8 mouse cellular contexts compared by ENCODE assay signal in genomic region chr2:18065708-18066030, GRCm38 (mm10). TPM values are rescaled to one million over a fixed set of nuclear protein-coding genes. Genes with fewer than 3 reads are reported as not detected.
DNase-seq lines count a peak whose midpoint lies in the region; ATAC-seq and TF ChIP-seq lines count a peak whose summit lies in the region.

No protein-coding gene starts in this region.

- H3K4me2 ChIP-seq in heart, embryonic 14.5 days (ENCODE audit: low read length) = peak overlapping the region; percentile 89
- peak overlapping the region; percentile 86 for H3K4me2 ChIP-seq in forebrain, postnatal 0 days (ENCODE audit: low read depth)

- H3K9me3 ChIP-seq in heart, embryonic 14.5 days (ENCODE audit: control insufficient read depth, low read length) = no peaks in the 10 kb centered on the region
- H3K9me3 ChIP-seq in ES-E14 (ENCODE audit: control insufficient read depth, insufficient read depth, low read depth, low read length) = no peaks in the 10 kb centered on the region
- H3K9me3 ChIP-seq in forebrain, postnatal 0 days (ENCODE audit: low read length) = no peaks in the 10 kb centered on the region

- no peak for DNase-seq in heart, postnatal 4 days
- DNase-seq in ES-E14 (ENCODE audit: low read depth, low spot score) = no peak
- DNase-seq in forebrain, postnatal 0 days = no peak
- no peak for DNase-seq in left cerebral cortex, adult 8-10 months (ENCODE audit: low spot score in 2 of 2)

- peaks cover 53% of the 10 kb centered on the region for H3K79me2 ChIP-seq in macrophage (ENCODE audit: inconsistent target)

- peaks cover 0 to 13% of the 10 kb centered on the region in 2 experiments; a peak in 2 of 4 replicates for H3K4me1 ChIP-seq in heart, embryonic 14.5 days (ENCODE audit: control insufficient read depth in 2 of 2, insufficient read depth in 2 of 2, low read length in 2 of 2)
- peaks cover 0 to 9% of the 10 kb centered on the region in 2 experiments; a peak in 3 of 4 replicates for H3K4me1 ChIP-seq in ES-E14 (ENCODE audit: control insufficient read depth in 2 of 2, insufficient read depth in 2 of 2, low read length in 2 of 2, poor library complexity in 1 of 2)
- H3K4me1 ChIP-seq in forebrain, postnatal 0 days (ENCODE audit: insufficient read depth) = no peaks in the 10 kb centered on the region

- TF ChIP-seq CTCF in forebrain, postnatal 0 days (IDR thresholded peaks at IDR 0.05; ENCODE audit: low read depth) = no peak

- H3K36me3 ChIP-seq in heart, embryonic 14.5 days (ENCODE audit: control insufficient read depth, insufficient read depth, low read length) = peaks cover 21% of the 10 kb centered on the region
- H3K36me3 ChIP-seq in ES-E14 (ENCODE audit: control insufficient read depth, insufficient read depth, low read length, poor library complexity, severe bottlenecking) (peaks cover 2% of the 10 kb centered on the region), macrophage (ENCODE audit: inconsistent target) (peaks cover 7% of the 10 kb centered on the region; the same call in 1 of the 2 replicates)
- H3K36me3 ChIP-seq in forebrain, postnatal 0 days (ENCODE audit: insufficient read depth) = 0 out of 2 replicates have a peak, but pooled peaks cover 5% of the 10 kb centered on the region

- WGBS in heart, embryonic 14.5 days = 8% methylated on average over 6 of the region's 6 CpGs
- 6% methylated on average over 6 of the region's 6 CpGs for WGBS in forebrain, postnatal 0 days
- WGBS in macrophage (ENCODE audit: missing documents) = 9% methylated on average over 6 of the region's 6 CpGs

- H3K9ac ChIP-seq in heart, embryonic 14.5 days (ENCODE audit: low read length) = peak overlapping the region; percentile 96
- peak overlapping the region; percentile 73 for H3K9ac ChIP-seq in ES-E14 (ENCODE audit: insufficient read depth, low read depth, low read length, poor library complexity, severe bottlenecking)
- H3K9ac ChIP-seq in forebrain, postnatal 0 days = peak overlapping the region; percentile 96

- H3K27me3 ChIP-seq in heart, embryonic 14.5 days (ENCODE audit: control insufficient read depth, insufficient read depth, low read length) = no peaks in the 10 kb centered on the region
- no peaks in the 10 kb centered on the region for H3K27me3 ChIP-seq in forebrain, postnatal 0 days (ENCODE audit: insufficient read depth, low read length)

- peak overlapping the region; percentile 79 to 100 for H3K27ac ChIP-seq in heart, embryonic 14.5 days (replicated peaks in 1 of 2; ENCODE audit: control insufficient read depth in 1 of 2, insufficient read depth in 1 of 2, low read depth in 2 of 2, low read length in 2 of 2)
- H3K27ac ChIP-seq in ES-E14 (ENCODE audit: insufficient read depth, low read depth, low read length, poor library complexity, severe bottlenecking) = peak overlapping the region; percentile 59
- H3K27ac ChIP-seq in forebrain, postnatal 0 days (ENCODE audit: low read depth, low read length) = peak overlapping the region; percentile 99
- H3K27ac ChIP-seq in macrophage = no peak overlapping the region

- H3K4me3 ChIP-seq in heart, embryonic 14.5 days (ENCODE audit: control insufficient read depth in 1 of 2, insufficient read depth in 1 of 2, low read depth in 1 of 2, low read length in 2 of 2) = peak overlapping the region; percentile 75 to 92
- peak overlapping the region; percentile 77 to 78 for H3K4me3 ChIP-seq in ES-E14 (ENCODE audit: insufficient read depth in 1 of 2, low read depth in 1 of 2, low read length in 2 of 2, poor library complexity in 1 of 2, severe bottlenecking in 1 of 2)
- H3K4me3 ChIP-seq in forebrain, postnatal 0 days (ENCODE audit: low read depth, low read length) = peak overlapping the region; percentile 91
- H3K4me3 ChIP-seq in macrophage (ENCODE audit: inconsistent target) = peak overlapping the region; percentile 45

- ATAC-seq in heart, embryonic 14.5 days (ENCODE audit: insufficient number of reproducible peaks, insufficient read depth, low FRiP score, low read depth) = no peak
- ATAC-seq in forebrain, postnatal 0 days = no peak
- no peak for ATAC-seq in CD4-positive, CD25-positive, alpha-beta regulatory T cell, adult 4 months
- ATAC-seq in monocyte, adult 5-6 weeks (replicated peaks; ENCODE audit: insufficient number of reproducible peaks, low FRiP score, low TSS enrichment, poor library complexity, severe bottlenecking) = no peak; the same call in 1 of the 2 replicates

- in situ Hi-C loops in ES-E14 (cut with MboI; ENCODE audit: low sequenced_read_pairs in 2 of 2, unreplicated experiment in 2 of 2) = no loop called here

TF ChIP-seq in ES-E14, 5 proteins besides CTCF, POLR2A, EP300 and RAD21:
- TF ChIP-seq HCFC1 (IDR thresholded peaks at IDR 0.05; ENCODE audit: borderline replicate concordance, insufficient read depth, low read length) (no peak), ZC3H11A (IDR thresholded peaks at IDR 0.05; ENCODE audit: borderline replicate concordance, low read depth, low read length) (no peak), CHD2 (IDR thresholded peaks at IDR 0.05; ENCODE audit: low read depth, low read length) (no peak), ZNF384 (IDR thresholded peaks at IDR 0.05; ENCODE audit: low read depth, low read length) (no peak), MAFK (IDR thresholded peaks at IDR 0.05; ENCODE audit: insufficient read depth, low read depth, low read length) (no peak)

RNA-seq across cellular contexts. Expression of gene Mllt10, which starts 10.6 kb away (rescaled TPM):
- 24.4 and 27.1 TPM in 2 replicates for polyA plus RNA-seq in heart, embryonic 14.5 days (2014; fragmentation: Nextera tagmentation; extraction: Ambion mirVana)
- total RNA-seq in heart, postnatal 4 days (2021) = 10 to 100 TPM; 41.5 to 44.3 TPM
- total RNA-seq in ES-E14 (2012; rRNA removed) = 39.7 and 40.7 TPM in 2 replicates
- total RNA-seq in forebrain, postnatal 0 days (2014; rRNA removed) = 27.3 and 31.3 TPM in 2 replicates
- polyA plus RNA-seq in forebrain, postnatal 0 days (2015; fragmentation: Nextera tagmentation; extraction: Ambion mirVana) = 15.9 and 27.4 TPM in 2 replicates
- 100 to 1,000 TPM in 22 of 26 experiments, 10 to 100 TPM in 4; 46.2 to 299 (median 188) TPM for total RNA-seq in macrophage (2018; cell fraction: chromatin; rRNA removed)
- total RNA-seq in macrophage (2018; cell fraction: cytosol; rRNA removed) = 10 to 100 TPM in 24 of 26 experiments, 1 to 10 TPM in 2; 4.9 to 29.0 (median 20.5) TPM
- 100 to 1,000 TPM in 9 of 26 experiments, 10 to 100 TPM in 17; 34.7 to 160 (median 79.6) TPM for total RNA-seq in macrophage (2018; cell fraction: nucleus; rRNA removed)
- 14.8 to 17.0 TPM (median 16.7 TPM) in 3 replicates for polyA plus RNA-seq in macrophage (2018)
- polyA plus RNA-seq in CD4-positive, CD25-positive, alpha-beta regulatory T cell, adult 4 months (2017; shearing (Covaris generic)) = 10 to 100 TPM; 34.9 to 41.4 TPM
- 10 to 100 TPM; 53.3 to 62.7 (median 56.5) TPM for total RNA-seq in left cerebral cortex, adult 8-10 months (2022)
- 36.1 to 69.5 TPM (median 67.5 TPM) in 3 replicates for total RNA-seq in monocyte, adult 5-6 weeks (2017)

RNA-seq across cellular contexts. Expression of gene Skida1, which starts 16.8 kb away (rescaled TPM):
- 4.7 and 6.4 TPM in 2 replicates for polyA plus RNA-seq in heart, embryonic 14.5 days (2014; fragmentation: Nextera tagmentation; extraction: Ambion mirVana)
- 1 to 10 TPM; 6.3 to 7.2 TPM for total RNA-seq in heart, postnatal 4 days (2021)
- 0.63 and 2.6 TPM in 2 replicates for total RNA-seq in ES-E14 (2012; rRNA removed)
- total RNA-seq in forebrain, postnatal 0 days (2014; rRNA removed) = 11.4 and 12.6 TPM in 2 replicates
- polyA plus RNA-seq in forebrain, postnatal 0 days (2015; fragmentation: Nextera tagmentation; extraction: Ambion mirVana) = 4.3 and 4.9 TPM in 2 replicates
- 1 to 10 TPM in 2 of 26 experiments, under 1 TPM in 2, not detected in 22; 0.15 to 1.3 (median 0.61) TPM for total RNA-seq in macrophage (2018; cell fraction: chromatin; rRNA removed)
- under 1 TPM in 5 of 26 experiments, not detected in 21; 0.04 to 0.26 (median 0.05) TPM for total RNA-seq in macrophage (2018; cell fraction: cytosol; rRNA removed)
- under 1 TPM in 1 of 26 experiments, not detected in 25; 0.34 TPM for total RNA-seq in macrophage (2018; cell fraction: nucleus; rRNA removed)
- not detected in 3 replicates for polyA plus RNA-seq in macrophage (2018)
- under 1 TPM in 1 of 2 experiments, not detected in 1; 0.74 TPM for polyA plus RNA-seq in CD4-positive, CD25-positive, alpha-beta regulatory T cell, adult 4 months (2017; shearing (Covaris generic))
- total RNA-seq in left cerebral cortex, adult 8-10 months (2022) = 10 to 100 TPM in 1 of 4 experiments, 1 to 10 TPM in 3; 7.9 to 10.6 (median 8.5) TPM
- total RNA-seq in monocyte, adult 5-6 weeks (2017) = 0.19 to 0.43 TPM in 2 of 3 replicates, not detected in the other

RNA-seq across cellular contexts. Expression of gene A930004D18Rik, which starts 28.1 kb away (rescaled TPM):
- polyA plus RNA-seq in heart, embryonic 14.5 days (2014; fragmentation: Nextera tagmentation; extraction: Ambion mirVana) = 5.8 and 8.9 TPM in 2 replicates
- total RNA-seq in heart, postnatal 4 days (2021) = 1 to 10 TPM; 4.7 to 5.0 TPM
- 1.9 and 6.2 TPM in 2 replicates for total RNA-seq in ES-E14 (2012; rRNA removed)
- 2.6 and 3.5 TPM in 2 replicates for total RNA-seq in forebrain, postnatal 0 days (2014; rRNA removed)
- 10.1 and 11.8 TPM in 2 replicates for polyA plus RNA-seq in forebrain, postnatal 0 days (2015; fragmentation: Nextera tagmentation; extraction: Ambion mirVana)
- total RNA-seq in macrophage (2018; cell fraction: chromatin; rRNA removed) = 1 to 10 TPM in 2 of 26 experiments, under 1 TPM in 2, not detected in 22; 0.23 to 1.8 (median 0.97) TPM
- total RNA-seq in macrophage (2018; cell fraction: cytosol; rRNA removed) = under 1 TPM in 12 of 26 experiments, not detected in 14; 0.03 to 0.15 (median 0.05) TPM
- total RNA-seq in macrophage (2018; cell fraction: nucleus; rRNA removed) = under 1 TPM in 5 of 26 experiments, not detected in 21; 0.12 to 0.34 (median 0.17) TPM
- polyA plus RNA-seq in macrophage (2018) = 0.09 to 0.53 TPM in 2 of 3 replicates, not detected in the other
- polyA plus RNA-seq in CD4-positive, CD25-positive, alpha-beta regulatory T cell, adult 4 months (2017; shearing (Covaris generic)) = 1 to 10 TPM; 2.0 to 2.1 TPM
- total RNA-seq in left cerebral cortex, adult 8-10 months (2022) = 1 to 10 TPM; 1.8 to 3.5 (median 2.2) TPM
- 0.21 to 0.87 TPM (median 0.29 TPM) in 3 replicates for total RNA-seq in monocyte, adult 5-6 weeks (2017)
